Mouse (Mus musculus): ENCODE results near the gene Lrp1.

Gene Lrp1

GRCm38 (mm10) chr10:127652906-127653638 lies 32.1 kb upstream of the Lrp1 start:
- no peak for DNase-seq (ENCODE audit: low spot score)

- DNase-seq (ENCODE audit: low spot score), result no peak
These were observed 24.8 kb upstream of the Lrp1 start for GRCm38 (mm10) chr10:127645791-127646190.

- no peak for DNase-seq (ENCODE audit: low spot score)
These were observed 22.7 kb upstream of the Lrp1 start for GRCm38 (mm10) chr10:127643553-127644238.

- DNase-seq (ENCODE audit: low spot score), result no peak
These were observed 22.0 kb upstream of the Lrp1 start, which contains the start of gene Stat6 for GRCm38 (mm10) chr10:127642772-127643552. Gene Stat6, plus strand, starts transcription at chr10:127642986.

GRCm38 (mm10) chr10:127641861-127642771 lies 21.2 kb upstream of the Lrp1 start:
- DNase-seq (ENCODE audit: low spot score), result no peak

- DNase-seq (ENCODE audit: low spot score), result no peak
These were observed 19.5 kb upstream of the Lrp1 start for GRCm38 (mm10) chr10:127640421-127640820.

- no peak for DNase-seq (ENCODE audit: low spot score)
These were observed 11.8 kb upstream of the Lrp1 start for GRCm38 (mm10) chr10:127632668-127633271.

GRCm38 (mm10) chr10:127631261-127632214 lies 10.6 kb upstream of the Lrp1 start:
- no peak for DNase-seq (ENCODE audit: low spot score)

- no peak for DNase-seq (ENCODE audit: low spot score)
These were observed 5.5 kb upstream of the Lrp1 start for GRCm38 (mm10) chr10:127626433-127626832.

GRCm38 (mm10) chr10:127623439-127624216 lies 2.7 kb upstream of the Lrp1 start:
- DNase-seq (ENCODE audit: low spot score), result no peak

GRCm38 (mm10) chr10:127622661-127623060 lies 1.7 kb upstream of the Lrp1 start:
- no peak for DNase-seq (ENCODE audit: low spot score)

GRCm38 (mm10) chr10:127622057-127622392 lies 1.1 kb upstream of the Lrp1 start:
- no peak for DNase-seq (ENCODE audit: low spot score)

GRCm38 (mm10) chr10:127621191-127622056 lies 476 bp upstream of the Lrp1 start:
- no peak for DNase-seq (ENCODE audit: low spot score)

GRCm38 (mm10) chr10:127619941-127620405 lies 975 bp downstream of the Lrp1 start:
- DNase-seq (ENCODE audit: low spot score), result no peak

GRCm38 (mm10) chr10:127619119-127619721 lies 1.7 kb downstream of the Lrp1 start:
- no peak for DNase-seq (ENCODE audit: low spot score)

GRCm38 (mm10) chr10:127618173-127618572 lies 2.8 kb downstream of the Lrp1 start:
- no peak for DNase-seq (ENCODE audit: low spot score)

GRCm38 (mm10) chr10:127617294-127617693 lies 3.7 kb downstream of the Lrp1 start:
- no peak for DNase-seq (ENCODE audit: low spot score)

- DNase-seq (ENCODE audit: low spot score), result no peak
These were observed 4.7 kb downstream of the Lrp1 start for GRCm38 (mm10) chr10:127616261-127616679.

All from layer of hippocampus, adult 9-10 months (tissue).